Mouse (Mus musculus): Measurements from ENCODE around the gene Dnaic1.

Gene Dnaic1

DNA sequence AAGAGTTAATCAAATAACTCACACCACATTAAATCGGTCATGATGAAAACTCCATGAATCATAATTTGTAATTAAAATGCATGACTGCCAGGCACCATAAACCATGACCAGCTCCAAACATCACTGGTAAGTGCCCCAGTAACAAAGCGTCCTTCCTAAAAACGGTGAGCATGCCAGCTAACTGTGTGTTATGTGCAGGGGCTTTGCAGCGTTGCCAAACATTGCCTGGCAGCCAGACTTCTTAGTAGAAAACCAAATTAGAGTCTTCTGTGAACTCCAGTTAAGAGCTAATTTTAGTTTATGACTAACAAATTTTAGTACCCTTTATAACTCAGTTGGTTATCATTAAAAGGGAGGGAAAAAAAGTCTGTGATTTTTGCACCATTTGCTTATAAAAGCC, 3.9 kb downstream of the Dnaic1 start:
- DNase-seq, result no peak

DNA sequence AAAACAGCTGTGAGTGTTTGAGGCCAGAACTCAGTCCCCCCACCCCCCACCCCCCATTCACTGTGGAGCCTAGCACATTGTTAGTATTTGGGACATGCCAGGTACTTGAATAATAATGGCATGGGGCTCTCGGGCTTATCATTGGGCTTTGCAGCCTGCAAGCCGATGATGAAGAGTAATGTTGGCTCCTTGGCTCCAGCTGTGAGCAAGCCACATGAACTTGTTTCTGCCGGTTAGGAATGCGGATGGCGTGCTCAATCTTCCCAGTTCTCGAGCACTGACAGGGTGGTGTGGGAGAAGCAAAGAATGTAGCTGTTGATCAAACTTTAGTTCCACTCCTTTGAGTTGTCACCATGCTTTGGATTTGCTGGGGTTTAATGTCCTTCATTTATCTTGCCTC, 6.3 kb downstream of the Dnaic1 start:
- no peak for DNase-seq

DNA sequence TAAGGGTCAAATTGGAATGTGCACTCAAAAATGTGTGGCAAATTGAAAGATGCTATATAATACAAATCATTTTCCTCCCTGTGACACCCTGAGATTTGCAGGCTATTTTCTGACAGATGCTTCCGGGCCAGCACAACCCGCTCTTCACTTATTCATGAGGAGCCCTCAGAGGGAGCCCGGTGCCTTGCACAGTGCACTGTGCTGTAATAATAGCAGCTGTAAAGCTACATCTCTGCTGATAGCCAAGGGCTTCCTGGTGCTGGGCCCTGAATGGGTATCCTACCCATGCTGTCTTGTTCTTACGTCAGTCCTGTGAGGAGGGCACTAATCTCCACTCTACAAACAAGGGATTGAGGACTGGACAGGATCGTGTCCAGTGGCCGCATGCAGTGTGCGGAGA, 13.8 kb downstream of the Dnaic1 start:
- DNase-seq, result no peak

DNA sequence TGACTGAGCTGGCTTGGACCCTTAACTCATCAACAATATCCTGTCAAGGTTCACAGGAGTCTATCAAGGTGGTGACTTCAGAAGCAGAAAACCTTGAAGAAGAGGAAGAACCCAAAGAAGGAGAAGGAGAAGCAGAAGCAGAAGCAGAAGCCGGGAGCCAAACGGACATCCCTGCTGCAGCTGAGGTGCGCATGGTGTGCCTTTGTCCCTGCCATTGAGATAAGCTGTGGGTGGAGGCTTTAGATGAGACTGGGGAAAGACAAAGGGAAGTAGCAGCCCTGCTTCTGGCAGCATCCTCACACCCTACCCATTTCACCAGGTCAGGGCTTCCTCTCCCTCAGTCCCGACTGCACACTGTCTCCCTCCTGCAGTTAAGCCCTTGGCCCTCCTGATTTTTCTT, 33.2 kb downstream of the Dnaic1 start:
- no peak for DNase-seq

DNA sequence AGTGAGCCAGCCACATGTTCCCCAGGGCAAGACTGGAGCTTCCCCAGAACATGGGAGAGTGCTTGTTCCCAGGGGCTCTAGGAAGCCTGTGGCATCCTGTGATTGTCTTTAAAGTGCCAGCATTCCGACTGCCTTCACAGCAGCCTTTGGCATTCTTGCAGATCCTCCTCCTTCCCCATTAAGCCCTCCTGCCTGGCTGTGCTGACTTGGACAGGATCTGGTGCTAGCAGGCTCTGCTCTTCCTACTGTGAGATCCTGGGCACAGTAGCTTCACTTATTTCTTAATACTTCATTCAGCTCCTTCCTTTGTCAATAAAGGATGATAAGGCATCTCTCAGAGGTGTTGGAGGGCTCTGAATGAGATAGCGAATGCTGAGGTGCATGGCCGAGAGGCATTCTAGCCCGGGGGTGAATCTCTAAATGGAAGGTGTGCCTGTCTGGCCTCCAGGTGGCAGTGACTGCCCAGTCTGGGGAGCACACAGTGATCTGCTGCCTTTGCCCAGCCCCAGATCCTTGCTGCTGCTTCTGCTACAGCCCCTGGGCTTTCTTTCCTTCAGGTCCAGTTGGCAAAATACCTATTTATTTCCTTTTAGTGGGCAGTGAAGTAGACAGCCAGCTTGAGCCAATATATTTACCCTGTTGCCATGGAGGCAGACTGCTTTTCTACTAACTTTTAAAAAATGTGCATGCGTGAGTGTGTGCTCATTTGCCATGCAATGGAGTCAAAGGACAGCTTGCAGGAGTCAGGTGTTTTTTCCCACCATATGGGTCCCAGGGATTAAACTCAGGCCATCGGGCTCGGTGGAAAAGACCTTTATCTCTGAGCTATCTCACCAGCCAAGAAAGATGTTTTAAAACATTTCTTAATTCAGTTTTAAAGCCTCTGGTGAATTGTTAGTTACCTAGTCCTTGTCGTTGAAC, 35.2 kb downstream of the Dnaic1 start:
- DNase-seq, result peak; percentile 79

DNA sequence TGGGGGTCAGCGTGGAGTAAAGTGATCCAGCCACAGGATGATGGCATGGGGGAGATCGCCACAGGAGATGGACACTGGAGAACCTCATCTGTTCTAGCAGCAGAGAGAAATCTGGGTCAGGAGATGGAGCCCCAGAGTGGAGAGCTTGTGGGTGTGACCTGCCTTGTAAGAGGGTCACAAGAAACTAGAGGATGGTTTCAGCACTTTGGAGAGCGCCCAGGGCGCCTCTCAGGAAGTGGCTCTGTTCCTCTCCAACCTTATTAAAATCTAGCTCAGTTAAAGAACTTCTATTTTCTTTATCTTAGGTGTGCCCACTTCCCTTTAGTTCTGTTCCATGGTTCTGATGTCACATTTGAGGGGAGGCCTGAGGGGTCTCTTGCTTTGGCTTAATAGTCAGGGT, 37.2 kb downstream of the Dnaic1 start:
- DNase-seq, result no peak

- peak; percentile 16 for DNase-seq
Measured at GRCm38 (mm10) chr4:41609681-41610593, 40.4 kb downstream of the Dnaic1 start.

- DNase-seq, result peak; percentile 11
Measured at GRCm38 (mm10) chr4:41610594-41610980, 41.0 kb downstream of the Dnaic1 start.

- peak; percentile 32 for DNase-seq
Measured at GRCm38 (mm10) chr4:41612166-41612565, 42.6 kb downstream of the Dnaic1 start.

- peak; percentile 85 for DNase-seq
Measured at GRCm38 (mm10) chr4:41614156-41614555, 44.6 kb downstream of the Dnaic1 start.

- peak; percentile 79 for DNase-seq
Measured at GRCm38 (mm10) chr4:41615661-41616599, 46.4 kb downstream of the Dnaic1 start.

DNA sequence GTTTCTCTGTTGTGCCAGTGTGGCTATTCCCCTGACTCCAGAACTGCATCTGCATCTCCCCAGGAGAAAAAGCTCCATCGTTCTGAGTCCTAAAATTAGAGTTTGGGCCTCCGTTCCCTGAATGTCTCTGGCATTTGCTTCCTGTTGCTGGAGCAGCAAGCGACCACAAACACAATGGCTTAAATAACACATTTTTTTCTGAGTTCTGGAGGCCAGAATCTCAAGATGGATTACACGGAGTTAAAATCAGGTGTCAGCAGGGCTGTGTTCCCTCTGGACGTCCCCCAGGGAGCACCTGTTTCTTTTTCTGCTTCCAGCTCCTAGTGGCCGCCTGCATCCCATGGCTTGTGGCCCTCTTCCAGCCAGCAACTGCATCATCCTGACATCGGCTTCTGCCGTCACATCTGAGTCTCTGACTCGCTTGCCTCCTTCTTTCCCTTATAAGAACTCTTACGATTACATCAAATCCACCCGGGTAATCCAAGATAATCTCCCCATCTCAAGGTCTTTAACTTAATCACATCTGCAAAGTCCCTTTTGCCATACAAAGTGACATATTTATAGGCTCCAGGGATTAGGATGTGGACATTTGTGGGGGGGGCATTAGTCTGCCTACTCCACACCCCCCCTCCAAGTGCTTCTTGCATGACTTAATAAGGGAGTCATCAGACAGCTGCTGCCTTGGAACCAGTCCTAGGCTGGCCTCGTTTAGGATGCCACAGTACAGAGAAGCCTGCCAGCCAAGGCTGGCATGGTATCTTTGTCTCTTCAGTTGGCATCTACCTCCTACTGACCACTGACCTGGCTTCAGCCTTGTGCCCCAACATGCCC, 49.6 kb downstream of the Dnaic1 start:
- DNase-seq, result peak; percentile 95

DNA sequence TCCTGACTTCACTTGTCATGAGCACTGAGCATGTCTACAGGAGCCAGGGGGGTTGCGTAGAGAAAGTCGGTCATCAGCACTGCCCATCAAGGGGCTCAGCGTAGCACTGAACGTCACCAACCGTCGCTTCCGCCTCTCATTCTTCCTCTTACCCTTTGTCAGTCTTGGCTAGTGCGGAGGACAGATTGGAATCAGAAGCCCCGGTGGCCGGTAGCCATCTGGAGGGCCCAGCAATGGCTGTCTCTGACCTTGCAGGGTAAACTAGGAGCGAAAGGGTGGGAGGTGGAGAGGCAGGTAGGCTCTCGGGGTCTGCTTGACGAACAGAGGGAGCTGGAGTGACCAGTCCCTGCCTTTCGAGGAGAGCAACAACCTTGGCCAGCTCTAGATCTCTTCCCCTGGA, 52.5 kb downstream of the Dnaic1 start:
- DNase-seq, result no peak

GRCm38 (mm10) chr4:41628202-41628927, 58.8 kb downstream of the Dnaic1 start:
- DNase-seq, result no peak

DNA sequence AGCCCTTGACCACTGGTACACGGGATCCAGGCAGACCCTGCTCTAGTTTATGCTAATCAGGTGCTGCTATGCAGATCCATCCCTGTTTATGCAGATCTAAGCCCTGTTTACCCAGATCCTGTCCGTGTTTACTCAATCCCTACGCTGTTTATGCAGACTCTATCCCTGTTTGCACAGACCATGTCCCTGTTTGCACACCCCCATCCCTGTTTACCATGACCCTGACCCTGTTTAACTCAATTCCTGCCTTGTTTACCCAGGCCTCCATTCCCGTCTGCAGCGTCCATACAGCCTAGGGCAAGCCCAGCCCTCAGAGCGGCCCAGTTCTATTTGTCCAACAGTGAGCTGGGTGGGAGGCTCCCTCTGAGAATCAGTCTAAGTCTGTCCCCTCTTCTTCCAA, 60.6 kb downstream of the Dnaic1 start:
- no peak for DNase-seq

DNA sequence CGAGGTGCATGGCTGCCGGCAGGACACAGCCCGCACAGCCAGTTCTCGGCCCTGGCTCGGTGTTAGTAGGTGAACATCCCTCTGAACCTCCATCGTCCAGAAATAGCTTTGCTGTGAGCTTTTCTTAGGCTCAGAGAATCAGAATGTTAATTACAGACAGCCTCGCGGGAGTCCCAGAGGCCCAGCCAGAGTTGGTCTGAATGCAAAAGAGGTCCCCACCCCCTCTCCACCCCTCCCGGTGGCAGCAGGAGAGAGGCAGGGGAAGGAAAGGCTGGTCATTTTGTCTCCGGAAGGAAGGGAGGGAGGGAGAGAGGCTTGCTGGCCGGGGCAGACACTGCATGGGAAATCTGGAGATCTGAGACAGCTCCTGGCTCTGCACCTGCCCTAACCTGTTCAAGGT, 61.8 kb downstream of the Dnaic1 start:
- DNase-seq, result peak; percentile 73

GRCm38 (mm10) chr4:41633001-41633400, 63.4 kb downstream of the Dnaic1 start:
- no peak for DNase-seq

GRCm38 (mm10) chr4:41634631-41635030, 65.1 kb downstream of the Dnaic1 start:
- no peak for DNase-seq

- no peak for DNase-seq
Measured at GRCm38 (mm10) chr4:41635224-41635623, 65.6 kb downstream of the Dnaic1 start.

DNA sequence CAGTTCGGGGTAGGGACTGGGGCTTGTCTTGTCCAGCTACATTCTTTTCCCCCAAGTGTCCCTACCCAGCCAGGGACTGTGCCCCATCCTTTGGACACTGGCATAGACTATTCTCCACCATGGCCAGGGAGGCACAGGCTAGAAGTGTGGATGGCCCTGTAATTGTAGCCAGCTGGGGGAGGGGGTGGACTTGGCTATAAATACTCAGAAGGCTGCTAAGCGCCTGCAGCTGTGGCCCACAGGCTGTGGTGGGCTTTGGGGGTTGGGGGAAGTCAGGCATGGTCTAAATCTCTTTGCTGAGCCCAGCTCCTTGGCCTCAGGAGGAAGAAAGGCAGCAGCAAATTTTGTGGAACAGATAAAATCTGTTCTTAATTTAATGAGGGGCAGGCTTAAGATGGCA, 66.3 kb downstream of the Dnaic1 start:
- no peak for DNase-seq

GRCm38 (mm10) chr4:41636366-41636765, 66.8 kb downstream of the Dnaic1 start:
- no peak for DNase-seq
